Mouse (Mus musculus): Measurements from ENCODE around the gene Hist1h1a. TPM values are rescaled to one million over a fixed set of nuclear protein-coding genes. Genes with fewer than 3 reads are reported as not detected.
"Not testable (repeated sequence)": the region's sequence is repeated elsewhere in the genome, so short reads cannot be mapped to it uniquely, and the experiment has no call there.

Hist1h1a gene
- total and polyA plus RNA-seq, 2 experiments from 2014 or later = 138 TPM; not detected in 1

GRCm38 (mm10) chr13:23745381-23746161 is 17.9 kb upstream of the Hist1h1a start, which contains the start of gene Hist1h3c:
TSS of gene Hist1h3c (minus strand) at chr13:23745602.
- ATAC-seq (ENCODE audit: low FRiP score) (peak; percentile 81), DNase-seq (ENCODE audit: low spot score) (peak; percentile 95)
- 1% methylated on average over 21 of the region's 28 CpGs for WGBS
- Histone ChIP-seq H3K9me3 (ENCODE audit: low read length) (no peaks in the 10 kb centered on the region), H3K4me3 (ENCODE audit: low read depth, low read length) (peak within 1 kb of the TSS; percentile 37), H3K27me3 (ENCODE audit: insufficient read depth, low read length) (no peaks in the 10 kb centered on the region), H3K27ac (ENCODE audit: low read depth, low read length) (peak within 1 kb of the TSS; percentile 85), H3K9ac (replicated peaks; ENCODE audit: low read length, poor library complexity, severe bottlenecking) (no peak within 1 kb of the TSS), H3K4me2 (ENCODE audit: low read depth, low read length, poor library complexity, severe bottlenecking) (peak within 1 kb of the TSS; percentile 69), H3K4me1 (ENCODE audit: insufficient read depth, low read length) (0 out of 2 replicates have a peak, but pooled peaks cover 3% of the 10 kb centered on the region), H3K36me3 (ENCODE audit: insufficient read depth, low read length) (no peaks in the 10 kb centered on the region)
- TF ChIP-seq CTCF (IDR thresholded peaks at IDR 0.05) = no peak

- Histone ChIP-seq H3K4me3 (ENCODE audit: low read depth, low read length) (peak within 1 kb of the TSS; percentile 37), H3K4me2 (ENCODE audit: low read depth, low read length, poor library complexity, severe bottlenecking) (peak within 1 kb of the TSS; percentile 69), H3K27ac (ENCODE audit: low read depth, low read length) (peak within 1 kb of the TSS; percentile 85)
- not testable (repeated sequence) for H3K9me3 ChIP-seq (ENCODE audit: low read length); H3K4me1 ChIP-seq (ENCODE audit: insufficient read depth, low read length); H3K9ac ChIP-seq (replicated peaks; ENCODE audit: low read length, poor library complexity, severe bottlenecking); H3K36me3 ChIP-seq (ENCODE audit: insufficient read depth, low read length); H3K27me3 ChIP-seq (ENCODE audit: insufficient read depth, low read length)
- WGBS = under 1% methylated on average over 38 of the region's 58 CpGs
- DNase-seq (ENCODE audit: low spot score) (peak; percentile 95), ATAC-seq (ENCODE audit: low FRiP score) (peak; percentile 92)
Measured at GRCm38 (mm10) chr13:23746201-23747080, 17.0 kb upstream of the Hist1h1a start, which contains the start of gene Hist1h2bb. TSS of gene Hist1h2bb (plus strand) at chr13:23746734.

- Histone ChIP-seq H3K4me1 (ENCODE audit: insufficient read depth, low read length) (0 out of 2 replicates have a peak, but pooled peaks cover 3% of the 10 kb centered on the region), H3K27ac (ENCODE audit: low read depth, low read length) (peak overlapping the region; percentile 47), H3K36me3 (ENCODE audit: insufficient read depth, low read length) (no peaks in the 10 kb centered on the region), H3K27me3 (ENCODE audit: insufficient read depth, low read length) (no peaks in the 10 kb centered on the region), H3K9ac (replicated peaks; ENCODE audit: low read length, poor library complexity, severe bottlenecking) (no peak overlapping the region), H3K4me2 (ENCODE audit: low read depth, low read length, poor library complexity, severe bottlenecking) (peak overlapping the region; percentile 69), H3K9me3 (ENCODE audit: low read length) (no peaks in the 10 kb centered on the region), H3K4me3 (ENCODE audit: low read depth, low read length) (peak overlapping the region; percentile 37)
- ATAC-seq (ENCODE audit: low FRiP score) (no peak), DNase-seq (ENCODE audit: low spot score) (no peak)
- WGBS = 2% methylated on average over 9 of the region's 13 CpGs
- TF ChIP-seq CTCF (IDR thresholded peaks at IDR 0.05) = no peak
Measured at GRCm38 (mm10) chr13:23747081-23747891, 16.2 kb upstream of the Hist1h1a start.

- no peak overlapping the region for H3K27ac ChIP-seq (ENCODE audit: low read depth, low read length)
Measured at GRCm38 (mm10) chr13:23747892-23748288, 15.6 kb upstream of the Hist1h1a start.

GRCm38 (mm10) chr13:23749563-23750121 is 13.8 kb upstream of the Hist1h1a start:
- 90% methylated on average over 5 of the region's 5 CpGs for WGBS
- TF ChIP-seq CTCF (IDR thresholded peaks at IDR 0.05) = no peak

More at GRCm38 (mm10) chr13:23747892-23748288, 15.6 kb upstream of the Hist1h1a start:
- DNase-seq (ENCODE audit: low spot score) = no peak
- 2% methylated on average over 4 of the region's 4 CpGs for WGBS
- H3K4me2 ChIP-seq (ENCODE audit: low read depth, low read length, poor library complexity, severe bottlenecking) = no peak overlapping the region
- ATAC-seq (ENCODE audit: low FRiP score) = no peak
- H3K4me3 ChIP-seq (ENCODE audit: low read depth, low read length) = no peak overlapping the region
- H3K27me3 ChIP-seq (ENCODE audit: insufficient read depth, low read length) = no peaks in the 10 kb centered on the region
- no peak for TF ChIP-seq CTCF (IDR thresholded peaks at IDR 0.05)
- H3K9me3 ChIP-seq (ENCODE audit: low read length) = no peaks in the 10 kb centered on the region
- H3K4me1 ChIP-seq (ENCODE audit: insufficient read depth, low read length) = 0 out of 2 replicates have a peak, but pooled peaks cover 3% of the 10 kb centered on the region
- H3K36me3 ChIP-seq (ENCODE audit: insufficient read depth, low read length) = no peaks in the 10 kb centered on the region
- no peak overlapping the region for H3K9ac ChIP-seq (replicated peaks; ENCODE audit: low read length, poor library complexity, severe bottlenecking)

GRCm38 (mm10) chr13:23750839-23751477 is 12.5 kb upstream of the Hist1h1a start, which contains the start of gene Hist1h2ab:
TSS of gene Hist1h2ab (plus strand) at chr13:23751126.
- H3K4me1 ChIP-seq (ENCODE audit: insufficient read depth, low read length); H3K9me3 ChIP-seq (ENCODE audit: low read length); H3K36me3 ChIP-seq (ENCODE audit: insufficient read depth, low read length); H3K27me3 ChIP-seq (ENCODE audit: insufficient read depth, low read length): not testable (repeated sequence)
- Histone ChIP-seq H3K4me2 (ENCODE audit: low read depth, low read length, poor library complexity, severe bottlenecking) (peak within 1 kb of the TSS; percentile 68), H3K4me3 (ENCODE audit: low read depth, low read length) (peak within 1 kb of the TSS; percentile 41), H3K9ac (replicated peaks; ENCODE audit: low read length, poor library complexity, severe bottlenecking) (0 out of 2 replicates have a peak within 1 kb of the TSS, but pooled peaks have one; percentile 36), H3K27ac (ENCODE audit: low read depth, low read length) (peak within 1 kb of the TSS; percentile 83)
- under 1% methylated on average over 26 of the region's 47 CpGs for WGBS
- ATAC-seq (ENCODE audit: low FRiP score) (peak; percentile 56; the same call in 1 of the 2 replicates), DNase-seq (ENCODE audit: low spot score) (peak; percentile 75)

More at GRCm38 (mm10) chr13:23749563-23750121, 13.8 kb upstream of the Hist1h1a start:
- Histone ChIP-seq H3K36me3 (ENCODE audit: insufficient read depth, low read length) (no peaks in the 10 kb centered on the region), H3K4me3 (ENCODE audit: low read depth, low read length) (no peak overlapping the region), H3K27me3 (ENCODE audit: insufficient read depth, low read length) (no peaks in the 10 kb centered on the region), H3K4me2 (ENCODE audit: low read depth, low read length, poor library complexity, severe bottlenecking) (no peak overlapping the region), H3K4me1 (ENCODE audit: insufficient read depth, low read length) (0 out of 2 replicates have a peak, but pooled peaks cover 3% of the 10 kb centered on the region), H3K9me3 (ENCODE audit: low read length) (no peaks in the 10 kb centered on the region), H3K27ac (ENCODE audit: low read depth, low read length) (no peak overlapping the region), H3K9ac (replicated peaks; ENCODE audit: low read length, poor library complexity, severe bottlenecking) (no peak overlapping the region)
- no peak for ATAC-seq (ENCODE audit: low FRiP score)
- DNase-seq (ENCODE audit: low spot score) = no peak
